Mouse (Mus musculus) embryo, embryonic 9.5 days (tissue): ENCODE measurements around the gene Pctp.

ENCODE experiments used
- DNase-seq: peaks from one replicate; pipeline ENCODE4 v3.0.0-alpha.2; 2017; ENCODE audit errors: extremely low spot score

The Pctp gene

GRCm38 (mm10) chr11:89978353-89978831 lies 24.3 kb downstream of the Pctp start:
- DNase-seq = peak; percentile 31

- no peak for DNase-seq
Measured at GRCm38 (mm10) chr11:89977746-89978352, 24.8 kb downstream of the Pctp start.

- no peak for DNase-seq
Measured at GRCm38 (mm10) chr11:89976361-89976760, 26.3 kb downstream of the Pctp start.

GRCm38 (mm10) chr11:89971296-89971695 lies 31.4 kb downstream of the Pctp start:
- DNase-seq = no peak

- DNase-seq = no peak
Measured at GRCm38 (mm10) chr11:89970726-89971125, 32.0 kb downstream of the Pctp start.

GRCm38 (mm10) chr11:89969131-89969530 lies 33.6 kb downstream of the Pctp start:
- no peak for DNase-seq

GRCm38 (mm10) chr11:89950691-89951270 lies 51.9 kb downstream of the Pctp start:
- DNase-seq = no peak

GRCm38 (mm10) chr11:89947806-89948205 lies 54.9 kb downstream of the Pctp start:
- no peak for DNase-seq

GRCm38 (mm10) chr11:89945159-89945558 lies 57.5 kb downstream of the Pctp start:
- DNase-seq = no peak

- no peak for DNase-seq
Measured at GRCm38 (mm10) chr11:89937241-89937640, 65.5 kb downstream of the Pctp start.
